Mouse (Mus musculus): ENCODE measurements around the gene Efcab14. TPM values are rescaled to one million over a fixed set of nuclear protein-coding genes. Genes with fewer than 3 reads are reported as not detected.

Efcab14 gene
- polyA plus RNA-seq, 1 experiment, result 26.7 TPM

- H3K4me1 ChIP-seq (ENCODE audit: control insufficient read depth, insufficient read depth, insufficient read length, low read length), result no peaks in the 10 kb centered on the region
- no peak overlapping the region for H3K4me3 ChIP-seq (ENCODE audit: insufficient read depth, low read depth, low read length)
- no peak overlapping the region for H3K27ac ChIP-seq (replicated peaks; ENCODE audit: low read depth, low read length)
Observed at GRCm38 (mm10) chr4:115795360-115795759, 57.8 kb downstream of the Efcab14 start.

DNA sequence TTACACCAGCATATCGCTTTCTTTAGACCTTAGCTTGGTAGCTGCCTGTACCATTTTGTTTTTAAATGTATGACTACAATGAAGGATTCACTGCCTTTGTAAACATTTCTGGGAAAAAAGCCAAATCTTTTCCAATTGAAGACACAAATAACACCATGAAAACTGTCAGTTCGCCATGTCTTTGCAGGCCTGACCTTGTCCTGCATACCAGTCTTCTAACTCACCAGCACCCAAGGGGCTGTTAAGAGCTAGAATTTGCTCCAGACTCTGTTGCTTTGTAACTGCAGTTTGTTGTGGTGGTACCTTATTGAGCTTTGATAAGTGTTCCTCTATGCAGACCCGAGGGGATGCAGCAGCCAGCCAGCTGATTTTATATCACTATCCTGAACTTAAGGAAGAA lies 62.4 kb downstream of the Efcab14 start:
- Histone ChIP-seq H3K27ac (replicated peaks; ENCODE audit: low read depth, low read length) (no peak overlapping the region), H3K4me1 (ENCODE audit: control insufficient read depth, insufficient read depth, insufficient read length, low read length) (no peaks in the 10 kb centered on the region), H3K4me3 (ENCODE audit: insufficient read depth, low read depth, low read length) (no peak overlapping the region)

DNA sequence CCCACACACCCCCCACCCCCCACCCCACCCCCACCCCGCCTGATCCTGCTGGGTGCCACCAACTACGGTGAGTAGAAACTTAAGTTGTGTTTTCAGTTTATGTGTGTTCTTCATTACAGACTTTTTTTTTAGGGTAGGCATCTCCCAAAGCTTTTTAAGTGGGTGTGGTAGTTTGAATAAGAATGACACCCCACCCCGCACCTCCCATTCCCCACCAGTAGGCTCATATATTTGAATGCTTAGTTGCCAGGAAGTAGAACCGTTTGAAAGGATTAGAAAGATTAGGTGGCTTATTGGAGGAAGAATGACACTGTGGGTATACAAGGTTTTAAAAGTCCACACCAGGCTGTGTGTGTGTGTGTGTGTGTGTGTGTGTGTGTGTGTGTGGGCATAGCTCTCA lies 74.8 kb downstream of the Efcab14 start:
- H3K4me3 ChIP-seq (ENCODE audit: insufficient read depth, low read depth, low read length), result no peak overlapping the region
- no peak overlapping the region for H3K27ac ChIP-seq (replicated peaks; ENCODE audit: low read depth, low read length)
- H3K4me1 ChIP-seq (ENCODE audit: control insufficient read depth, insufficient read depth, insufficient read length, low read length), result no peaks in the 10 kb centered on the region

DNA sequence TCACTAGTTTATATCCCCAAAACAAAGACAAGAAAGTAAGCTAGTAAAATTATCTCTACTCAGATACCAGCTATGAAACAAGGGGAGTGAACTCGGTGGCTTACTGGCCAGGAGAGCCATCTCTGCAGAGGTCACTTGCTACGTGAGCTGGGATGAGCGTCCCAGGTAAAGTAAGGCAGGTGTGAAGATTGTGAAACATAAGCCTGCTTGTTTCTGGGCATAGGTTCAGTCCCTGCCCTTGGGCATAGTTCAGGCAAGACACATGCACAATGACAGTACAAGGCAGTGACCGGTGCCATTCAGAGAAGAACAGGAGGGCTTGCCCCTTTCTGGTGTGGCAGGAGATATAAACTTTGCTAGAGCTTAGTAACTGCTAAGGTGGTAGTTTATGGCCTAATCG lies 78.1 kb downstream of the Efcab14 start:
- H3K4me3 ChIP-seq (ENCODE audit: insufficient read depth, low read depth, low read length), result no peak overlapping the region

DNA sequence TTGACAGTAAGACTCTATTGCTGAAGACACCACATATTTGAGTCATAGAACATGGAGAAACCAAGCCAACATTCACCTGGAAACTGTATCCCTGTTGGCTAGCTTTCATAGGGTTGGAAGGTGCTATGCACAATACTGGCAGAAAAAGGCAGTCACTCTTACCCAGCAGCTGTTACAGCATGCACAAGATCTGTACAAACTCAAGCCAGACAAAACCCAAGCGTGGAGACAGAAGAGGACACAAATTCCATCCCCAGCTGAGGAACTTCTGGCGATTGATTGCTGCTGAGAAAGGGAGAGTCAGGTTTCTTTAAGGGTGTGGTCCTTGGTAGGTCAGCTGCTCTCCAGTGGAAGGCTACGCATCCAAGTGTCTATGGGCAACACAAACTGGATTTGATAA lies 82.7 kb downstream of the Efcab14 start:
- H3K27ac ChIP-seq (replicated peaks; ENCODE audit: low read depth, low read length), result no peak overlapping the region
- H3K4me1 ChIP-seq (ENCODE audit: control insufficient read depth, insufficient read depth, insufficient read length, low read length), result peaks cover 6% of the 10 kb centered on the region; the same call in 1 of the 2 replicates
- H3K4me3 ChIP-seq (ENCODE audit: insufficient read depth, low read depth, low read length), result no peak overlapping the region

More for the DNA sequence above, 78.1 kb downstream of the Efcab14 start:
- Histone ChIP-seq H3K4me1 (ENCODE audit: control insufficient read depth, insufficient read depth, insufficient read length, low read length) (no peaks in the 10 kb centered on the region), H3K27ac (replicated peaks; ENCODE audit: low read depth, low read length) (no peak overlapping the region)

- Histone ChIP-seq H3K27ac (replicated peaks; ENCODE audit: low read depth, low read length) (no peak overlapping the region), H3K4me1 (ENCODE audit: control insufficient read depth, insufficient read depth, insufficient read length, low read length) (peaks cover 6% of the 10 kb centered on the region; the same call in 1 of the 2 replicates), H3K4me3 (ENCODE audit: insufficient read depth, low read depth, low read length) (no peak overlapping the region)
Observed at GRCm38 (mm10) chr4:115820944-115821343, 83.4 kb downstream of the Efcab14 start.

- no peak overlapping the region for H3K4me3 ChIP-seq (ENCODE audit: insufficient read depth, low read depth, low read length)
- no peak overlapping the region for H3K27ac ChIP-seq (replicated peaks; ENCODE audit: low read depth, low read length)
- peaks cover 6% of the 10 kb centered on the region; the same call in 1 of the 2 replicates for H3K4me1 ChIP-seq (ENCODE audit: control insufficient read depth, insufficient read depth, insufficient read length, low read length)
Observed at GRCm38 (mm10) chr4:115821431-115821830, 83.9 kb downstream of the Efcab14 start.

GRCm38 (mm10) chr4:115821928-115822327 lies 84.4 kb downstream of the Efcab14 start:
- Histone ChIP-seq H3K27ac (replicated peaks; ENCODE audit: low read depth, low read length) (no peak overlapping the region), H3K4me1 (ENCODE audit: control insufficient read depth, insufficient read depth, insufficient read length, low read length) (peaks cover 6% of the 10 kb centered on the region; the same call in 1 of the 2 replicates), H3K4me3 (ENCODE audit: insufficient read depth, low read depth, low read length) (no peak overlapping the region)

DNA sequence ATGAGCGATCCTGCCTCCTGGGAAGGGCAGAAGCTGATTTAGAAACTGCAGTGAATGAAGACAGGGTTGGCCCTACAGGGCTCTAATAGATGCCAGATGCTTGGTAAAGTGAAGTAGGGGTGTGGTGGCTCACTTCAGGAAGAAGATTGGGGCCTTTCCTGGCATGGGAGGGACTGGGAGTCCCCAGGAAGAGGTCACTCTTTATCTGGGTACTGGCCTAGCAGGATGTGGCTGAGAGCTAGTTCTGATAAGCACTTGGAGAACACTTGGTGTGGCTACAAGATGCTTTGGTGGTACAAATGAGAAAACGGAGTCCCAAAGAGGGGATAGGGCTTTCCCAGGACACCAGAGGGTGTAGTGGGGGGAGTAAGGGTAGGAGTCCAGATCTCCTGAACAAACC lies 86.6 kb downstream of the Efcab14 start:
- Histone ChIP-seq H3K27ac (replicated peaks; ENCODE audit: low read depth, low read length) (peak overlapping the region; percentile 35; the same call in 1 of the 2 replicates), H3K4me1 (ENCODE audit: control insufficient read depth, insufficient read depth, insufficient read length, low read length) (peaks cover 8% of the 10 kb centered on the region), H3K4me3 (ENCODE audit: insufficient read depth, low read depth, low read length) (no peak overlapping the region)

DNA sequence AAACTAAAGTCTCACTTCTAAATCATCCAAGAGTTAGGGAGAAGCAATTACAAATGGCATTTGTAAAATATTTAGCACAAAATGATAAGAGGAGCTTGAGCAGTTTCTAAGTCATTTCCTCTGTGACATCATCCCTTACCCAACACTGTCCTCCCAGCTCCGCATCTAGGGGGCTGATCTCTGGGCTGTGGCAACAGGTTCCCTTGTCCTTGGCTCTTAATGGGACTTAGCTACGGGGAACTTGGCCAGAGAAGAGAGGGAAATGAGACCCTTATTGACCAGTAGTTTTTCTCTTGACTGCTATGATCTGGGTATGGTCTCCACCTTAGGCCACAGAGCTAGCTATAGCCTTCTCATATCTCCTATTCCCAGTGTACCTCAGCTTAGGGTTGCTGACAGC lies 87.7 kb downstream of the Efcab14 start:
- Histone ChIP-seq H3K4me1 (ENCODE audit: control insufficient read depth, insufficient read depth, insufficient read length, low read length) (peaks cover 14% of the 10 kb centered on the region), H3K4me3 (ENCODE audit: insufficient read depth, low read depth, low read length) (no peak overlapping the region), H3K27ac (replicated peaks; ENCODE audit: low read depth, low read length) (no peak overlapping the region)

Other genes starting within 250 kb of the Efcab14 start
- gene Cyp4a14, start 241.6 kb upstream of the Efcab14 start, polyA plus RNA-seq (2012; ENCODE audit: insufficient read depth, insufficient read length, missing spikeins), result not detected in 2 replicates
- gene Cyp4a10, start 219.5 kb upstream of the Efcab14 start, polyA plus RNA-seq (2012; ENCODE audit: insufficient read depth, insufficient read length, missing spikeins), result not detected in 2 replicates
- not detected in 2 replicates for gene Cyp4a31, start 174.1 kb upstream of the Efcab14 start, polyA plus RNA-seq (2012; ENCODE audit: insufficient read depth, insufficient read length, missing spikeins)
- not detected in 2 replicates for gene Cyp4a32, start 136.8 kb upstream of the Efcab14 start, polyA plus RNA-seq (2012; ENCODE audit: insufficient read depth, insufficient read length, missing spikeins)
- 16.9 and 27.9 TPM in 2 replicates for gene Cyp4b1, start 90.0 kb upstream of the Efcab14 start, polyA plus RNA-seq (2012; ENCODE audit: insufficient read depth, insufficient read length, missing spikeins)
- not detected in 2 replicates for gene Tex38, start 43.3 kb downstream of the Efcab14 start, polyA plus RNA-seq (2012; ENCODE audit: insufficient read depth, insufficient read length, missing spikeins)
- 48.5 and 53.5 TPM in 2 replicates for gene Atpaf1, start 47.1 kb downstream of the Efcab14 start, polyA plus RNA-seq (2012; ENCODE audit: insufficient read depth, insufficient read length, missing spikeins)
- gene Mob3c, start 90.3 kb downstream of the Efcab14 start, polyA plus RNA-seq (2012; ENCODE audit: insufficient read depth, insufficient read length, missing spikeins), result 3.8 and 5.9 TPM in 2 replicates
- gene Mknk1, start 101.5 kb downstream of the Efcab14 start, polyA plus RNA-seq (2012; ENCODE audit: insufficient read depth, insufficient read length, missing spikeins), result 13.8 and 14.1 TPM in 2 replicates
- gene Kncn, start 146.7 kb downstream of the Efcab14 start, polyA plus RNA-seq (2012; ENCODE audit: insufficient read depth, insufficient read length, missing spikeins), result not detected in 2 replicates
- gene 6430628N08Rik, start 152.9 kb downstream of the Efcab14 start, polyA plus RNA-seq (2012; ENCODE audit: insufficient read depth, insufficient read length, missing spikeins), result not detected in 2 replicates
- not detected in 2 replicates for gene Dmbx1, start 202.2 kb downstream of the Efcab14 start, polyA plus RNA-seq (2012; ENCODE audit: insufficient read depth, insufficient read length, missing spikeins)

Measured in brown adipose tissue, adult 24 weeks (tissue).